Mouse (Mus musculus) G1E (cell line): ENCODE results near the gene Iqschfp.

ENCODE experiments used
- CTCF ChIP-seq: IDR thresholded peaks from 2 replicates; pipeline ENCODE4 v1.5.1; 2012; ENCODE audit warnings: low read depth, low read length, inconsistent platforms, mixed read lengths
- GATA1 ChIP-seq: IDR thresholded peaks from 2 replicates; pipeline ENCODE4 v1.6.1; 2012; ENCODE audit warnings: borderline replicate concordance, low read length, inconsistent platforms, mixed read lengths
- TAL1 ChIP-seq: conservative IDR thresholded peaks from 2 replicates; pipeline ENCODE4 v1.6.1; 2012; ENCODE audit warnings: low read depth, low read length, inconsistent platforms, mixed read lengths

DNA sequence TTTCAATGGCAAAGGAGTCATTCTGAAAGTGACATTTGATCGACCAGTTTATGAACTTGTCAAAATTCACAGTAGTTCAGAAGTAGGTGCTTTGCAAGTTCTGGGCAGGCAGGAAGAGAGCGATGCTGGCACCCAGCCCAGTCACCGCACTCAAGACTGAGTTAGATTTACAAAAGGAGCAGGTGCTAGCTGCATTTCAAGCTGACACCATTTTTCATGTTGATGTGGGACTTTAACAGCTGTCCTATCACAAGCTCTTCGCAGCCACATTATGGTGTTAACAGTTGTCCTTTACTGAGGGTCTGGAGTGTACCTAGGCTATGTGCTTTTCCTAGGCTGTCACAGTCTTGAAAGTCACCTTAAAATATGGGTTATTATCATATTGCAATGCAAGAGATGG, 354.1 kb downstream of the Iqschfp start:
- no peak for TF ChIP-seq GATA1
- TF ChIP-seq CTCF, result no peak
- TF ChIP-seq TAL1, result no peak
